Mouse (Mus musculus): ENCODE results near the gene Sowaha.

DNA sequence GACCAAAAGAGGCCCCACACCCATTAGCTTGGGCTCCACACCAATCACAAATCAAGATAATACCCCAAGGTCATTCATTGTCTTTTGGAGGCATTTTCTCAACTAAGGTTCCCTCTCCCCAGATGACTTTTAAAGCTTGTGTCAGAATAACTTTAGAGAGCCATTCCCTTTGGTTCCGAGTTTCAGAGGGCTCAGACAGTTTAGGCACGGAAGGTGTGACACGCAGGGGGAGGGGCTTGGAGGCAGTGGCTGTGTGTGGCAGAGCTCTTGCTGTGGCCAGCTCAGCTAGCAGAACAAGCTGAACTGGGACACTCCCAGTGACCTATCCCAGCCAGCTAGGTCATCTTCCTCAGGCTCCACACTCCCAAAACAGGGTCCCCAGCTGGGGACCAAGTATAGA is 28.5 kb upstream of the Sowaha start:
- TF ChIP-seq CHD2 (IDR thresholded peaks at IDR 0.05; ENCODE audit: low read depth, low read length) (no peak), MAFK (IDR thresholded peaks at IDR 0.05; ENCODE audit: insufficient read depth, low read depth, low read length) (no peak)

All from ES-E14 (cell line).